Comparison of ENCODE assay signal across 28 mouse cellular contexts in the genomic region with DNA sequence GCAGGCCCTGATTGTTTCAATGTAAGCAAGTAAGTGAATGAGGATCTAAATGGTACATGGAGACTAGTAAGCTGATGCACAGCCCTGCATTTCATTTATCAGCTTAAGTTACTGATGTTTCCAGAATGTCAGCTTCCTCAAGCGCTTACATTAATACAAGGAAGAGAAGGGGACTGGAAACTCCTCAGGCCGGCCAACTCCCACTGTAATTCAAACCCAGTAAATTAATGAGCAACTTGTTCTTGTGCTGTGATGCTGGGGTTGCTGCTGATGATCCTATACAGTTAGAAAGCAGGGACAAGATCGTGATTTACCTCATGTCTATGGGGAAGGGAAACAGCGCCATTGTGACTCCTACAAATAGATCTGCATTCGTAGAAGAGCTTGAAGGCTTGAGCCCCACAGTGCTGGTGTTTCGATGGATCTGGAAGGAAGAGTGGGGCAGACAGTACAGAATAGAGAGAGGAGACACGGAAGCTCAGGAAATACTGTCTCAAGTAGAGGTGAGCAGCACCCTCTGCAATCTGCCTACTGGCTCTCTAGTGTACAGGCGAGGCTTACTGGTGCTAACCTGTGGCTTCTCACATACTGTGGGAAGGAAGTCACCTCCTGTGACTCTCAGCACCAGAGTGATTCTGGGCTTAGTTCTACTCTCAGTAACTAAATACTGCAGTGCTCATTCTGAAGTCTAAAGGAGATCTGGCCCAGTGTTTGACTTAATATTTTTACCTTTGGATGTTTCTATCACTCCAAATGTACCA. TPM values are rescaled to one million over a fixed set of nuclear protein-coding genes. Genes with fewer than 3 reads are reported as not detected.
DNase-seq lines count a peak whose midpoint lies in the region; ATAC-seq and TF ChIP-seq lines count a peak whose summit lies in the region.
"Had no signal": no experiment of that assay in that cellular context is flagged by ENCODE, and none has a peak within 500 bp of the region (broad histone marks: within the 10 kb centered on the region; RNA-seq: fewer than 3 reads in every experiment).

No protein-coding gene starts in this region.

- ATAC-seq in kidney, embryonic 15.5 days (replicated peaks; ENCODE audit: low FRiP score), result peak; percentile 71
- peak; percentile 80 for ATAC-seq in activated CD4-positive, CD25-positive, alpha-beta regulatory T cell, adult 4 months
- ATAC-seq: forebrain, postnatal 0 days; hindbrain, embryonic 16.5 days; intestine, embryonic 16.5 days; midbrain, embryonic 15.5 days had no signal

- no peaks in the 10 kb centered on the region for H3K9me3 ChIP-seq in kidney, embryonic 15.5 days (replicated peaks)
- H3K9me3 ChIP-seq: G1E; heart, embryonic 15.5 days; midbrain, embryonic 10.5 days; midbrain, embryonic 15.5 days; neural tube, embryonic 13.5 days had no signal

- H3K4me3 ChIP-seq in kidney, embryonic 15.5 days (replicated peaks), result no peak overlapping the region
- H3K4me3 ChIP-seq in kidney, adult 2 months (ENCODE audit: insufficient read depth, low read depth, low read length), result no peak overlapping the region
- H3K4me3 ChIP-seq: erythroblast, embryonic 14.5 days; heart, embryonic 15.5 days; midbrain, embryonic 10.5 days; midbrain, embryonic 15.5 days; neural tube, embryonic 13.5 days had no signal

- no peak overlapping the region for H3K4me2 ChIP-seq in kidney, embryonic 15.5 days
- H3K4me2 ChIP-seq: heart, embryonic 15.5 days; lung, embryonic 14.5 days; midbrain, embryonic 15.5 days; neural tube, embryonic 13.5 days had no signal

- H3K9ac ChIP-seq in kidney, embryonic 15.5 days, result no peak overlapping the region
- H3K9ac ChIP-seq: forebrain, postnatal 0 days; heart, embryonic 15.5 days; liver, embryonic 14.5 days; lung, embryonic 14.5 days; midbrain, embryonic 15.5 days; neural tube, embryonic 13.5 days had no signal

- H3K36me3 ChIP-seq in kidney, embryonic 15.5 days, result no peaks in the 10 kb centered on the region
- no peaks in the 10 kb centered on the region for H3K36me3 ChIP-seq in kidney, adult 2 months (ENCODE audit: control insufficient read depth, insufficient read depth, low read length)
- H3K36me3 ChIP-seq: G1E; heart, embryonic 15.5 days; midbrain, embryonic 10.5 days; midbrain, embryonic 15.5 days; neural tube, embryonic 13.5 days had no signal

- no peak for TF ChIP-seq POLR2A in kidney, adult 2 months (IDR thresholded peaks at IDR 0.05; ENCODE audit: low read depth, low read length)

- H3K4me1 ChIP-seq in kidney, embryonic 15.5 days, result peaks cover 33% of the 10 kb centered on the region
- 0 out of 2 replicates have a peak, but pooled peaks cover 7% of the 10 kb centered on the region for H3K4me1 ChIP-seq in kidney, adult 2 months (ENCODE audit: control insufficient read depth, insufficient read depth, low read length)
- H3K4me1 ChIP-seq: midbrain, embryonic 15.5 days had no signal

- no peak for DNase-seq in kidney, adult 2 months
- peak; percentile 55 for DNase-seq in CD4-positive, CD25-positive, alpha-beta regulatory T cell, adult 2 months (ENCODE audit: low read depth, low spot score)
- DNase-seq in naive thymus-derived CD4-positive, alpha-beta T cell, adult 2 months (ENCODE audit: low read depth), result peak; percentile 59
- DNase-seq in thymus, postnatal 10 days (ENCODE audit: low spot score in 2 of 2), result no peak
- DNase-seq in layer of hippocampus, postnatal 25 days (ENCODE audit: extremely low spot score in 1 of 2, low spot score in 1 of 2), result no peak
- DNase-seq in cerebellum, adult 8-10 months, result no peak
- DNase-seq: adrenal gland, postnatal 14 days; cerebellum, adult 11 months; cerebellum, adult 9-11 months; forebrain, postnatal 0 days; kidney, postnatal 10 days; liver; lung, embryonic 14.5 days; lung, postnatal 14 days; retina, postnatal 1 day; right cerebral cortex, postnatal 14 days; thymus, postnatal 25 days had no signal

- no peak for TF ChIP-seq CTCF in kidney, adult 2 months (conservative IDR thresholded peaks at IDR 0.05; ENCODE audit: insufficient read depth, insufficient read length, low read depth, low read length)

- 68% methylated on average over 8 of the region's 8 CpGs for WGBS in kidney, embryonic 15.5 days
- 74% methylated on average over 8 of the region's 8 CpGs for WGBS in kidney, adult 2 months

- H3K27ac ChIP-seq in kidney, embryonic 15.5 days, result peak overlapping the region; percentile 41; the same call in 1 of the 2 replicates
- no peak overlapping the region for H3K27ac ChIP-seq in kidney, adult 2 months (ENCODE audit: insufficient read depth, low read depth, low read length)
- H3K27ac ChIP-seq: heart, embryonic 15.5 days; liver, embryonic 14.5 days; midbrain, embryonic 10.5 days; midbrain, embryonic 15.5 days; neural tube, embryonic 13.5 days had no signal

- H3K27me3 ChIP-seq in kidney, embryonic 15.5 days, result no peaks in the 10 kb centered on the region
- no peaks in the 10 kb centered on the region for H3K27me3 ChIP-seq in kidney, adult 2 months (replicated peaks; ENCODE audit: control insufficient read depth, insufficient read depth, low read length)
- H3K27me3 ChIP-seq: heart, embryonic 15.5 days; midbrain, embryonic 15.5 days; neural tube, embryonic 13.5 days had no signal

RNA-seq across cellular contexts. Expression of gene Sesn3, which starts 21.0 kb away (rescaled TPM):
- 20.9 and 21.7 TPM in 2 replicates for polyA plus RNA-seq in kidney, embryonic 15.5 days (2015; fragmentation: Nextera tagmentation; extraction: Ambion mirVana)
- 11.1 and 13.0 TPM in 2 replicates for polyA plus RNA-seq in kidney, adult 2 months (2012; rRNA removed)
- polyA plus RNA-seq in activated CD4-positive, CD25-positive, alpha-beta regulatory T cell, adult 4 months (2017; shearing (Covaris generic)), result 10 to 100 TPM; 20.9 to 21.9 TPM
- total RNA-seq in layer of hippocampus, postnatal 25 days (2021), result 10 to 100 TPM; 65.0 to 67.5 TPM

Comparison
In these comparisons a context has a peak if more than half of its experiments do, and no peak if none do; other contexts are left out.
1. DNase-seq: peak in CD4-positive, CD25-positive, alpha-beta regulatory T cell, adult 2 months (single experiment) and naive thymus-derived CD4-positive, alpha-beta T cell, adult 2 months (single experiment); none in kidney, adult 2 months (single experiment), thymus, postnatal 10 days (0 of 2), layer of hippocampus, postnatal 25 days (0 of 2) and cerebellum, adult 8-10 months (single experiment).